26 mouse cellular contexts compared by ENCODE assay signal in genomic region chr3:83963705-83964104, GRCm38 (mm10).
DNase-seq lines count a peak whose midpoint lies in the region; ATAC-seq lines count a peak whose summit lies in the region.
"Had no signal": no experiment of that assay in that cellular context is flagged by ENCODE, and none has a peak within 500 bp of the region (broad histone marks: within the 10 kb centered on the region; RNA-seq: fewer than 3 reads in every experiment).

No protein-coding gene starts in this region.

- H3K4me2 ChIP-seq in lung, embryonic 16.5 days (ENCODE audit: low read depth, low read length): no peak overlapping the region
- no peak overlapping the region for H3K4me2 ChIP-seq in forebrain, embryonic 14.5 days (ENCODE audit: low read length)
- H3K4me2 ChIP-seq: heart, embryonic 12.5 days; hindbrain, embryonic 13.5 days; kidney, embryonic 15.5 days; limb, embryonic 12.5 days; liver, embryonic 15.5 days; lung, embryonic 14.5 days; midbrain, embryonic 12.5 days; neural tube, embryonic 13.5 days had no signal

- intact Hi-C loops in heart, postnatal 10 days (cut with DNase I): no loop called here

- no peaks in the 10 kb centered on the region for H3K9me3 ChIP-seq in lung, embryonic 16.5 days (ENCODE audit: control insufficient read depth, low read length)
- no peaks in the 10 kb centered on the region for H3K9me3 ChIP-seq in forebrain, embryonic 14.5 days (replicated peaks; ENCODE audit: control insufficient read depth, low read length)
- H3K9me3 ChIP-seq: heart, embryonic 12.5 days; hindbrain, embryonic 13.5 days; kidney, embryonic 15.5 days; limb, embryonic 12.5 days; liver, embryonic 15.5 days; midbrain, embryonic 12.5 days; neural tube, embryonic 13.5 days had no signal

- peak overlapping the region; percentile 25 for H3K27ac ChIP-seq in lung, embryonic 16.5 days (ENCODE audit: low read length)
- peak overlapping the region; percentile 66 for H3K27ac ChIP-seq in forebrain, embryonic 14.5 days (ENCODE audit: low read depth, low read length)
- H3K27ac ChIP-seq: hindbrain, embryonic 13.5 days; kidney, embryonic 15.5 days; left cerebral cortex, adult 2 months; limb, embryonic 12.5 days; liver, embryonic 15.5 days; midbrain, embryonic 12.5 days; neural tube, embryonic 13.5 days had no signal

- peaks cover 13% of the 10 kb centered on the region; the same call in 1 of the 2 replicates for H3K36me3 ChIP-seq in lung, embryonic 16.5 days (ENCODE audit: control insufficient read depth, insufficient read depth, low read length)
- H3K36me3 ChIP-seq in forebrain, embryonic 14.5 days (ENCODE audit: control insufficient read depth, insufficient read depth, low read length): peaks cover 37% of the 10 kb centered on the region

- no peak for ATAC-seq in lung, embryonic 16.5 days (ENCODE audit: low read depth)
- ATAC-seq in forebrain, embryonic 14.5 days: peak; percentile 55
- ATAC-seq: CD4-positive, CD25-positive, alpha-beta regulatory T cell, adult 4 months; inflammation-experienced regulatory T-cells, adult 6 months had no signal

- WGBS in lung, embryonic 16.5 days: 72% methylated on average over 5 of the region's 5 CpGs
- WGBS in forebrain, embryonic 14.5 days: 19% methylated on average over 5 of the region's 5 CpGs

- no peak overlapping the region for H3K9ac ChIP-seq in lung, embryonic 16.5 days (ENCODE audit: low read length)
- peak overlapping the region; percentile 32; the same call in 1 of the 2 replicates for H3K9ac ChIP-seq in forebrain, embryonic 14.5 days (ENCODE audit: low read length)
- H3K9ac ChIP-seq: heart, embryonic 12.5 days; hindbrain, embryonic 13.5 days; kidney, embryonic 15.5 days; limb, embryonic 12.5 days; liver, embryonic 15.5 days; lung, embryonic 14.5 days; midbrain, embryonic 12.5 days; neural tube, embryonic 13.5 days had no signal

- no peaks in the 10 kb centered on the region for H3K27me3 ChIP-seq in lung, embryonic 16.5 days (ENCODE audit: control insufficient read depth, insufficient read depth, low read depth, low read length)
- no peaks in the 10 kb centered on the region for H3K27me3 ChIP-seq in forebrain, embryonic 14.5 days (replicated peaks; ENCODE audit: control insufficient read depth, insufficient read depth, low read length)
- H3K27me3 ChIP-seq: heart, embryonic 12.5 days; hindbrain, embryonic 13.5 days; kidney, embryonic 15.5 days; limb, embryonic 12.5 days; liver, embryonic 15.5 days; midbrain, embryonic 12.5 days; neural tube, embryonic 13.5 days had no signal

- peak; percentile 79 for DNase-seq in heart, adult 11 months
- no peak for DNase-seq in heart, postnatal 10 days
- no peak for DNase-seq in lung, postnatal 25 days (ENCODE audit: low spot score)
- DNase-seq in forebrain, embryonic 14.5 days (ENCODE audit: low spot score): peak; percentile 61
- DNase-seq in gastrocnemius, adult 18-20 months (ENCODE audit: low spot score): no peak
- DNase-seq in cerebellum, adult 11-12 months: no peak
- DNase-seq: adrenal gland, postnatal 14 days; cerebellum, adult 18-20 months; gastrocnemius, postnatal 10 days; heart, postnatal 4 days; kidney, adult 11 months; kidney, postnatal 25 days; lung, embryonic 14.5 days; lung, postnatal 36 days; thymus, postnatal 4 days had no signal

- peaks cover 11% of the 10 kb centered on the region for H3K4me1 ChIP-seq in lung, embryonic 16.5 days (replicated peaks; ENCODE audit: control insufficient read depth, insufficient read depth, low read length)
- H3K4me1 ChIP-seq in forebrain, embryonic 14.5 days (ENCODE audit: control insufficient read depth, insufficient read depth, low read length): peaks cover 20% of the 10 kb centered on the region
- H3K4me1 ChIP-seq: kidney, embryonic 15.5 days; limb, embryonic 12.5 days had no signal

- no peak overlapping the region for H3K4me3 ChIP-seq in lung, embryonic 16.5 days (ENCODE audit: low read length)
- no peak overlapping the region for H3K4me3 ChIP-seq in forebrain, embryonic 14.5 days (ENCODE audit: low read depth, low read length)
- H3K4me3 ChIP-seq: heart, embryonic 12.5 days; hindbrain, embryonic 13.5 days; kidney, embryonic 15.5 days; left cerebral cortex, adult 2 months; limb, embryonic 12.5 days; liver, embryonic 15.5 days; midbrain, embryonic 12.5 days; neural tube, embryonic 13.5 days had no signal

Comparison
In these comparisons a context has a peak if more than half of its experiments do, and no peak if none do; other contexts are left out.
1. DNase-seq: peak in heart, adult 11 months (single experiment) and forebrain, embryonic 14.5 days (single experiment); none in heart, postnatal 10 days (0 of 2), lung, postnatal 25 days (single experiment), gastrocnemius, adult 18-20 months (single experiment) and cerebellum, adult 11-12 months (single experiment).